Mouse (Mus musculus) frontal cortex, postnatal 10 days (tissue): Measurements from ENCODE around the gene Ccdc85b.
"Not testable (repeated sequence)": the region's sequence is repeated elsewhere in the genome, so short reads cannot be mapped to it uniquely, and the experiment has no call there.

Source experiments
- DNase-seq, 2 experiments: peaks; one replicate each; pipeline ENCODE4 v3.0.0; 2022; ENCODE audit warnings: low spot score in 2 of 2, mixed read lengths in 1 of 2

The Ccdc85b gene

GRCm38 (mm10) chr19:5457746-5458442 is at the start of gene Ccdc85b:
Ccdc85b (minus strand) TSS chr19:5457894.
- DNase-seq: no peak

GRCm38 (mm10) chr19:5503687-5504086 is 46.0 kb upstream of the Ccdc85b start, which contains the start of gene 1700020D05Rik:
1700020D05Rik (minus strand) TSS chr19:5503787.
- DNase-seq: no peak

GRCm38 (mm10) chr19:5500330-5500875 is 42.7 kb upstream of the Ccdc85b start:
- DNase-seq: no peak

GRCm38 (mm10) chr19:5496052-5496370 is 38.3 kb upstream of the Ccdc85b start:
- no peak for DNase-seq

- DNase-seq: no peak
These were observed 37.8 kb upstream of the Ccdc85b start for GRCm38 (mm10) chr19:5495353-5496051.

GRCm38 (mm10) chr19:5494314-5494713 is 36.6 kb upstream of the Ccdc85b start:
- no peak for DNase-seq

GRCm38 (mm10) chr19:5493301-5493721 is 35.6 kb upstream of the Ccdc85b start:
- not testable (repeated sequence) for DNase-seq

GRCm38 (mm10) chr19:5492641-5493040 is 34.9 kb upstream of the Ccdc85b start:
- peak in 1 of 2 experiments; percentile 6 for DNase-seq

- peak; percentile 72 to 74 for DNase-seq
These were observed 33.4 kb upstream of the Ccdc85b start for GRCm38 (mm10) chr19:5490898-5491708.

GRCm38 (mm10) chr19:5490313-5490897 is 32.7 kb upstream of the Ccdc85b start, which contains the start of gene Cfl1:
Cfl1 (plus strand) TSS chr19:5490455.
- DNase-seq: peak; percentile 92 to 94

- not testable (repeated sequence) for DNase-seq
These were observed 32.0 kb upstream of the Ccdc85b start for GRCm38 (mm10) chr19:5489721-5490120.

- peak; percentile 97 to 98 for DNase-seq
These were observed 31.3 kb upstream of the Ccdc85b start for GRCm38 (mm10) chr19:5488878-5489571.

- peak; percentile 90 to 93 for DNase-seq
These were observed 30.3 kb upstream of the Ccdc85b start, which contains the start of gene Mus81 for GRCm38 (mm10) chr19:5487768-5488550. Mus81 (minus strand) TSS chr19:5488402.

GRCm38 (mm10) chr19:5486771-5487170 is 29.1 kb upstream of the Ccdc85b start:
- DNase-seq: no peak

- no peak for DNase-seq
These were observed 28.6 kb upstream of the Ccdc85b start for GRCm38 (mm10) chr19:5486286-5486685.

GRCm38 (mm10) chr19:5485821-5486220 is 28.1 kb upstream of the Ccdc85b start:
- DNase-seq: no peak

GRCm38 (mm10) chr19:5485371-5485770 is 27.7 kb upstream of the Ccdc85b start:
- no peak for DNase-seq

GRCm38 (mm10) chr19:5484496-5484895 is 26.8 kb upstream of the Ccdc85b start:
- DNase-seq: no peak

- no peak for DNase-seq
These were observed 26.0 kb upstream of the Ccdc85b start for GRCm38 (mm10) chr19:5483386-5484359.
